Mouse (Mus musculus) liver, adult 2 months (tissue): ENCODE results near the gene BC052040.

ENCODE experiments used
- CTCF ChIP-seq: fragments of 200-500 bp; IDR thresholded peaks from 2 replicates; pipeline ENCODE4 v1.5.1; 2011; ENCODE audit warnings: low read depth, low read length, control low read depth
- POLR2A ChIP-seq: fragments of 200-500 bp; IDR thresholded peaks from 2 replicates; pipeline ENCODE4 v1.6.1; 2011; ENCODE audit warnings: low read length, control low read depth; ENCODE audit not compliant: insufficient read depth; ENCODE audit errors: extremely low read depth

DNA sequence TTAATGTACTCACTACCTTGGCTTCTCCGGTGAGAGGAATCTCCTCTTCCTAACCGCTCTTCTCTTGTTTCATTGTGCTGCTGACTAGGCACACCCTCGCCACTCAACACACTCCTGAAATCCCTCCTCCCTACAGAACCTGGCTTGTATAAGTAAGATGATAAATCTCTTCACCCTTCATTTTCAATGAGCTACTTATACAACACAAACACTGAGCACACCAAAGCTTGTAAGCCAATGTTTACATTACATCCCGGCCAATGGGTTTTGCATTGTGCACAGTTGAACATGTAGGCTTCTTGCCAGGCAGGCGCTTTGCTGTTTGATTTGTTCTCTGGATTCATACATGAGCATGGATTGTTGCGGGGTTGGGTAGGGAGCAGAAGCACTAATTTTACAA lies 236.4 kb downstream of the BC052040 start:
- TF ChIP-seq CTCF (no peak), POLR2A (no peak)
